Mouse (Mus musculus) adrenal gland, adult 8-10 months (tissue): ENCODE measurements around the gene Cdhr2. TPM values are rescaled to one million over a fixed set of nuclear protein-coding genes. Genes with fewer than 3 reads are reported as not detected.
A peak's percentile ranks its signal among the peaks of the same experiment; 100 is the strongest.

Source experiments
- DNase-seq: peaks from one replicate; pipeline ENCODE4 v3.0.0; 2022
- total RNA-seq, 4 experiments: library from RNA; stranded (reverse); gene quantifications; 2 replicates each; pipeline ENCODE4 v1.2.4; 2022

The Cdhr2 gene
- total RNA-seq, 4 experiments from 2014 or later, result not detected

DNA sequence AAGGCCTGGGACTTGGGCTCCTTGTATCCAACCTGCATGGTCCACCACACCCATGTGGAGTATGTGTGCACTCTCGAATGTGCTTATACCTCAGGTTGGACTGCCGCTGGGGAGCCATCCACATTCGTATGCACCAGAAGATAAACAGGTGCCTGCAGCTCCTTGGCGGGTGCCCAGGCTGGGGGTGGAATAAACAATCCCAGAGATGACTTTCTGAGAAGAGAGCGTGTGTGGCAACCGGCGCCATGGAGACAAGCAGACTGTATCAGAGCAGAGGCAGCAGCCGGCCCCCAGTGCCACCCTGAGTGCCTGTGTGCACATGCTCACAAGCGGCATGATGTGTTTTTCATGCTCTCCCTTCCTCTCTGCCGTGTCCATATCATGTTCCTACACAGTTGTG, 51.4 kb downstream of the Cdhr2 start:
- DNase-seq, result no peak

DNA sequence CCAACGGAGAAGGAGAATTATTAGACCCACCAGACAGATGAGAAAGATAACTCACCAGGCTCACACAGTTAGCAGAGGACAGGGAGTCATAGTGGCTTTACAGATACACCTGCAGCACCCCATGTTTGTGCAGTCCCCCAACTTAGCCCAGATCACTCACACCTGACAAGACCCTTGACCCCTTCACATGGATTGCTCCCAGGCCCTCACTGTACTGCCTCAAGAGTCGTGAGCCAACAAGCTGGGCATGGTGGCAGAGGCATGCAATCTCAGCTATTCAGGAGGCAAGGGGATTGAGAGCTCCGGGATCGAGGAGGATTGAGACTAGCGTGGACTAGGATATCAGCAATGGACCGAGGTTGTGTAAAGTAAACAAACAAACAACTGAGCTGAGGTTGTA, 52.5 kb downstream of the Cdhr2 start:
- DNase-seq, result no peak

DNA sequence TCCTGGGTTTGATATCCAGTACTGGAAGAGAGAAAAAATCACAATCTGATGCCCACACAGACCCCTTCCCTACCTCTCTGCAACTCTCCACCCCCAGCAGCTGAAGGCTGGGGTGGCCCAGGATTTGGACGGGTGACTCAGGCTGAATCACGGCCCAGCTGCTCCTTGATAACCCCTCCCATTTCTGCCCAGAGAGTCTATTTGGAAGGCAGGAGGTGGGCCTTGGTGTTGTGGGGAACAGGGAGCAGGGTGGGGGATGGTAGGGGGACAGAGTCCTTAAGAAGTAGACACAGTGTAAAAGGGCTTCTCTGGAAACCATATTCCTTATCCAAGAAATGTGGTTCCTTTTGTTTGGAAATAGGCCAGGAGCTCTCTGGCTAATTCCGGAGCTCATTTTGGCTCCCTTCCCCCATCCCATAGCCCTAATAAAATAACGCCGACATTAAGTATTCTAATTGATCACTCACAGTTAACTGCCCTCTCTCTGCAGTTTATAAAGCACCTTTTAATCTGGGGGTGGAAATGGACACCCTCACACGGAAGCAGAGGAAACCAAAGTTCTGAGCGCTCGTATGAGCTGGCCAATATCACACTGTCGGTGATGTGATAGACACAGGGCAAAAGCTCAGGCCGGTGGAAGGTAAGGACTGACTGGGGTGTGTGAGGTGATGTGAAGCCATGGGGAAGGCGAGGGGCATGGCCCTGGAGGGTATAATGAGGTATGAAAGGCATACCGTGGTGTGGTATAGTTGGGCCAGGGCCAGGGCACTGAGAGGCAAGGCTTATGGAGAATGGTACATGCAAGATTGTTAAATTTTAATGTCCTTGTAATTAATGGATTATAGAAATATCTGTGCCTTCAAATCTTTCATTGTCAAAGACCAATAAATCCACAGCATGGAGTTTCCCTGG, 53.2 kb downstream of the Cdhr2 start:
- no peak for DNase-seq

DNA sequence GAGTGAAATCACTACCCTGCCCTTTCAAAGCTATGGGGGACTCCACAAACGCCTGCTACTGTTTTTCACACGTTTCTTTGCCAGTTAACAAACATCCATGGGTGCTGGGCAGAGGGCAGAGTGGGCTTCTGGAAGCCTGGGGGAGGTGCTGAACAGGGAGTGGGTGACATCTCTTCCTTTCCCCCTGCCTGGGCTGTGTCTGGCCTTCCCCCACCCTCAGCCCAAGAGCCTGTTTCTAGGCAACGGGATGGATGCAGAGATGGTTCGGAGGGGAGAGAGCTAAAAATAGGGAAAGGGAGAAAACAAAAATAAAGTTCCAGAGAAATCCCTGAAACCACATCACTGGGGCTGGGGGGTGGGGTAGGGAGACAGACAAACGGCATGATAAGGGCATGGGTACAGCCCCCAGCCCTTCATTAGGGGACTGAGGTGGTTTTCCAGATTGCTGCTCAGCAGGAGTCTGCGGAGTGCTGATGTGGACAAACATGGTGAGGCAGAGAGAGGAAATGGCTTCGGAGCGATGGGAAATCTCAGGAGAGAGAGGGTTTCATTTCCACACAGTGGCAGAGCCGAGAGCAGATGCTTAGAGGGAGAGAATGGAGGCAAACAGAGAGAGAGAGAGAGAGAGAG, 54.1 kb downstream of the Cdhr2 start:
- no peak for DNase-seq

DNA sequence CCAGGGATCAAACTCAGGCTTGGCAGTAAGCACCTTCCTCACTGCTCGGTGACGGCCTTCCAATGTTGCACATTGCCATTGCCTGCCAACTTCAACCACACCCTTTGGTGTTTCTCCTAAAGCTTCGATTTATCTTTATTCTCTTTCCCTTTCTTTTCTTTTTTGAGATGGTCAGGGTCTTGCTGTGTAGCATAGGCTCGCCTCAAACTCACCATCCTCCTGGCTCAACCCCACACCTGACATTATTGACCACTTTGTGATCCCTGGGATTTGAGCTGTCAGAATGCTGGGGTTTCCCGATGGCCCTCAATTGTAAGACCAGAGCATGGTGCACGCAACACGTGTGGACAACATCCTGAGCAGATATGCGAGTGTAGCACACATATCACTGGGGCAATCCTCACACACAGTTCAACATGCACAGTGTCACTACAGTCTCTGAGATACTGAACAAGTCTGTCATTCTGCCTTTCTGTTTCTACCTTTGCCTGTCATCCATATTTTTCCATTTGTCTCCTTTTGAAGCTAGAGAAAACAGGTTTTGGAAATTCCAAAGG, 55.0 kb downstream of the Cdhr2 start:
- DNase-seq, result no peak

DNA sequence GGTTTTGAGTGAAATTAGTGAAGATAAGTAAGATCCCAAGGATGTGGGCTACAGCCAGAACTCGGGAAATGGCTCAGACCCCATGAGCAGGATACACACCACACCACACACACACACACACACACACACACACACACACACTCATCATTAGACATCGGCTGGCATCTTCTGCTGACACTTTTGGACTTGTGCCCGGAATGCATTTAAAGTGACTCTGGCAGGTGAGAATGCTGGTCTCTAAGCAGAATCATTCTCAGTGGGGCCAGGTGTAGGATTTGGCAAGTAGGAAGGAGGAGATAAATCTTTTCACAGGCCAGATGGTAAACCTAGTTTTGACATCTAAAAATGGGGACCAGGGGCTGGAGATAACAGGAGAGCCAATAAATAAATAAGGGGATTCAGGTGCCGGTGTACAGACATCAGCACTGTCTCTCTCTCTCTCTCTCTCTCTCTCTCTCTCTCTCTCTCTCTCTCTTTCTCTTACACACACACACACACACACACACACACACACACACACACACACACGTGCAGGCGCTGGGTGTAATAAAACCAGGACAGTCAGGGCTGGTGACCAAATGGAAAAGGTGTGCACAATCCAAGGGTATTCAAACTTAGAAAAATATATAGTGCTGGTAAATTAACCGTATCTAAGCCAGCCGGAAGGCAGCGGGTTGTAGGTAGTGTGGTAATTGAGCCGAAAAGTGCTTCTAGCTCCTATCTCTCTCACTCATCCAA, 56.0 kb downstream of the Cdhr2 start:
- DNase-seq, result no peak

DNA sequence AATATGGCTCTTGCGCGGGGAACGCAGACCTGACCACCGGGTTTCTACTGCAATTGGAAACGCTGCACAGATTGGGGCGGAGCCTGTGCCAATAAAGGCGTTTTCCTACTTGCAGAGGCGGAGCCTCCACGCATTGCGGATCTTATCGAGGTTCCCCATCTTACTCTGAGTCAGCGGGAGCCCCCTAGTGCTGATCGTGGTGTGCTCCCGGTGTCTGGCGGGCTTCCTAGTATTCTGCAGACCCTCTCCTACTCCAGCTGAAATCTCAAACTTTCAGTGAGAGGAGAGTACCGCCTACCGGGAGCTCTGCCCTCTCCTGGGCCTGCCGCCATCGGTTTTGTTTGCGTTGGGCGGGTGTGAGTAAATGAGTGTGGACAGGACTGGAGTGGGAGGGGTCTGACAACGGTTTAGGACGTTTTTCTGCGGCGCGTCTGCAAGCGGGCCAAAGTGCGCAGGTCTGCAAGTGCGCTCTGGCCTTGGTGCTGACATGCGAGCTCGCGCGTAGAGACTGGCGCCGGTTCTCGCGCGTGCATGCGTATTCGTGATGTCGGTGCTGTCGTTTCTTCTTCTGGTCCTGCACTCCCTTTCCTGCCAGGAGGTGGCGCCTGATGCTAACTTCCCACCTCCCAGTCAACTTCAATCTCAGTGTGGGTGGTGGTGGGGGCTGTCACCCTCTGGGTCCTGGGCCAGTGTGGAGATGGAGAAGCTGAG, 56.9 kb downstream of the Cdhr2 start:
- DNase-seq, result peak; percentile 74

DNA sequence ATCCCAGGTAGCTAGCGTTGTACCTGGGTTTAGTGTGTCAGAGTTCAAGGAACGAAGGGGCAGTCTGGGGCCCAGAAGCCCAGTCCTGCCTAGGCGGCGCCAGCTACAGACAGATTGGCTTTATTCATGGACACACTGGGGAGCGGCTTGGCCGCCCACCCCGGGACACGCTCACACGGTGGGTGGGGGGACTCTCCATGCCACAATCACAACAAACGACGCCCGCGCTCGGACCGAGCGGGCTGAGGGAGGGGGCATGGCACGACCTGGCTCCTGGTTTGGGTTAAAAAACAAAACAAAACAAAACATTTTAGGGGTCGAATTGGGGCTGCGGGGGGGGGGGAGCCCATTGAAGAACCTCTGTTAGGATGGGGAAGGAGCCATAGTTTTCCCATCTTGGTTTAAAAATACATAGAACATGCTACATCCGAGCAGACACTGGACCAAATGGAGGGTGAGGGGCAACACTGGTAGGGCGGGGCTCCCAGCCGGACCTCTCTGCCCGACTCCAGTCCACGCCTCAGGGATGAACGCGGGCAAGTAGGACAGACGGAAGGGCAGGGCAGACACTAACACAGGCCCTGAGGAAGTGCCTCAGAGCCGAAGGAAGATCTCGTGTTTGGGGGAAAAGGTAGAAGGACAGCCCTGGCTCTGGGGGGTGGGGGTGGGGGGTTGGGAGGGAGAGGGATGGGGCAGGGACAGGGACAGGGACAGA, 57.7 kb downstream of the Cdhr2 start:
- DNase-seq, result no peak

DNA sequence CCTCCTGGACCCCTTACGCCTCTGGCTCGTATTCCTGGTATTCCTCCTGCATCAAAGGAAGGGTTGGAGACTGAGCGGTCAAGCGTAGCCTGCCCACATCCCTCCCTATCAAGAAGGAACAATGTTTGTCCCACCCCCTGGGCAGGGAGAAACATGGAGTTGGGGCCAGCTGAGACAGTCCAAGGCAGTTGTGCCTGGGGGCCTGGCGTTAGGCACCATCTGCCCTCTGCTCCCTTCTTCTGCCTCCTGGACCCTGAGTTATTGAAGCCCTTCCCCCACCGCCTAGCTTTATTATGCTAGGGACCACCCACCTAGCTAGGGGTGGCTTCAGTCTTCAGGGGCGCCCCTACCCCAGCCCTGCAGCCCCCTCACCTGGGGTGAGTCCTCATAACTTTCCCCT, 58.2 kb downstream of the Cdhr2 start:
- DNase-seq, result no peak

DNA sequence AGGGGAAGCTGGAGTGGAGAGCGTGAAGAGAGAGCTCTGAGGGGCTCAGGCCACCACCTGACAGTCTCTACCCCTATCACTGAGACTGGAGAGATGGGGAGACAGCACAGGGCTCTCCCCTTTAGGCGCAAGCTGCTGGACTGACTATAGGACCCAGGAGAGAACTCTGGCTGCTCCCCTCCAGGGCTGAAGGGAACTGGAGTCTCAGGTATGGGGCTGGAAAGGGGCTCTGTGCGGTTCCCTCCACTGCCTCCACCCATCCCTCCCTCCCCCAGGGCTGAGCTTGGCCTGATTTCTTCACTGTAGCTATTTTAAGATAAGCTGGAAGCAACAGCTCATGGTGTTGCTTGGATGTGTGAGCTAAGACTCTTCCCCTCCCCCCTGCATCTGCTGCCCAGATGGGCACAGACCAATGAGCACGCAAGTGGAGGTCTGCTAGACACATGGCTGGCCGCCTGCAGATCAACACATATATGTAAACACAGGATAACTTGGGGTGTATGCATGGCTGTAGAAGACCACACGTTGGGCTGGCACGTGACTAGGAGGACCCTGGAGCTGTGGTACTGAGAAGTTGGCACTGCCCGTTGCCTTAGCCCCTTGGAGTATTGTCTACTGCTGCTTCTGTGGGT, 59.0 kb downstream of the Cdhr2 start:
- DNase-seq, result no peak

DNA sequence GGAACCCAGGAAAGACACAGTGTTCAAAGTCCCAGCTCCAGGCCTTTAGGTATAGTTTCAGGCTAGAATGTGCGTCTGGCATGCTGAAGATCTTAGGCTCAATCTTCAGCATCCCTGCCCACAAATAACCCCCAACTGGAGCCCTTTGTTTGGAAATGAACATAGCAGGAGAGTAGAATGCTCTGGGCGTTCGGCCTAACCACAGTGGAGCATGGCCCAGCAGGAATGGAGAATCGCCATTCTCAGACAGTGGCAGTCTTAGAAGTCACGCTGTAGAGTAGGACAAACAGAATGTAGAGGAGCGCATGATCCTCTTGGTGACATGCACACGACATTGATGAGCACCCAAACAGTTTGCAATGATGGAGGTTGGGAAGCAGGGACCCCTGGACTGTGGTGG, 59.6 kb downstream of the Cdhr2 start:
- no peak for DNase-seq

DNA sequence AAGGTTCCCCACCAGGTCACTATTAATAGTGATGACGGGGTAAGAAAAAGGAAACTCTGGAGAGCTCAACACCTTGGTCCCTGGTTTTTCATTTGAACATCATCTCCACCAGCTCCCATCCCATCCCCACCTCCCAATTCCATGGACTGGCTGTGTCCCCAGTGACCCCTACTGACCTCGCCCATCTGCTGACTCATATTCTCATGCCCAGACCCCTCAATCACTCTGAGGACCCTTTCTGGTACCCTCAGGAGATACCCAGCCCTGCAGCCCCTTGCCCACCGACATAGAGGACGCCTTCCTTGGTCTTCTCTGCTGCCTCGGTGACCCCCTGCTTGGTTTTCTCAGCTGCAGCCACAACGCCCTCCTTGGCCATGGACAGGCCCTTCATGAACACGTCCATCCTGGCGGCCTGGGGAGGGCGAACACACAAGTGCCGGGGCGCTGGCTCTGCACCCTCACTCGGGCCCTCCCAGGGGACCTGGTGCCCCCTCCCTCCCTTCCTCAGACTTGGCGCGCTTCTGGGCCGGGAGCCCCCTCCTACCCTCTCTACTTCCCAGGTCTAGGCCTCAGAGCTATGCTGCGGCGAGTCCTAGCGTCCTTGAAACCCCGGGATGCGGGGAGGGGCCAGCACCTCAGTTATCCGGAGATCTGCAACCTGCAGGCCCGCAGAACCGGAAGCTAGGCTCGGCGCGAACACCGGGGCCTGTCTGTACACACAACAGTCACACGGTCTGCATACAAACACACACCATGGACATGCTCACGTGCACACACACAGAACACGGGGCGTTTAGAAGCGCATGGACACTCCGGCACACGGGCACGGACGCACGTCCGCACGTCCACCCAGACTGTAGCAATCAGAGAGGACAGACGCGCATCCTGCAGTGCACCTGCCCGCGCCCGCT, 64.3 kb downstream of the Cdhr2 start:
- DNase-seq, result no peak

DNA sequence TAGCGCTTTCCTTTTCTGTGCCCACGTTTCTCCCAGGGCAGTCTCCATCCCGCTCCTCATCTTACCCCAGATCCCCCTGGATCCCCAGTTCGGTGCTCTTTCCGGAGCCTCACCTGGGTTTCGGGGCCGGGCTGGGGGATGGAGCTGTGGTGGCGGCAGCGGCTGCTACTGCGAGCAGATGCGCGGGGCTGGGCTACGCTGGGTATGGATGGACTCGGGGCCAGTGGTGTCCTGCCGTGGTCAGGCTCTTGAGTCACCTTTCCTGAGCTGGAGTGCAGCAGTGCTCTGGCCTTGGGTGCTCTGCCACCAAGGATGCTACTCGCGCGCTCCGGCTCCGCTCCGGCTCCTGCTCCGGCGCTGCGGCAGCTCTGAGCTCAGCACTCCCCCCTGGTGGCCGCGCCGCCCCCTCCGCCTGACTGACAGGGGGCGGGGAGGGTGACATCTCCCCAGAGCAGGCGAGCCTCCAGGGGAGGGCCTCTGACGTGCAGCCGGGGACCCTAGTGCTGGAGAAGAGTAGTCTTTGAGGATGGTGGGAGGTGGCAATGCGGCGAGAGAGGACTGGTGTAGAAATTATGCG, 65.0 kb downstream of the Cdhr2 start, which contains the start of gene Sncb:
Gene Sncb, minus strand, starts transcription at position 404 of the 577 bp plus-strand sequence.
- DNase-seq, result peak; percentile 33

DNA sequence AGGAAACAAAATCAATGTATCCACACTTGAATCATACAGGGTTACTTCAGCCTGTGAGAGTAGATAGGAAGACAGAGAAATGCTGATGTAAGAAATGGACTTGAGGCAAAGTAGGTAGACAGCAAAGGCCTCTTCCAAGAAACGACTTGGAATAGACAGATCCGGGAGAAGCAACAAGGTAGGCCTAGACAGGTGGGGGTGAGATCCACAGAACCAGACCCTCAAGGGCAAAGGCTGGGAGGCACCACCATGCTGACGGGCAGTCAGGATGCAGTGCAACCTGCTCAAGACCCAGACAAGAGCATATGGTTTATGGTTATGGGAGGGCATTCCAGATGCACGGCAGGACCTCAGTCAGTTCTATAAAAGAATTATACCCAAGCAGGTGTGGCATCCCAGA, 65.8 kb downstream of the Cdhr2 start:
- DNase-seq, result no peak

DNA sequence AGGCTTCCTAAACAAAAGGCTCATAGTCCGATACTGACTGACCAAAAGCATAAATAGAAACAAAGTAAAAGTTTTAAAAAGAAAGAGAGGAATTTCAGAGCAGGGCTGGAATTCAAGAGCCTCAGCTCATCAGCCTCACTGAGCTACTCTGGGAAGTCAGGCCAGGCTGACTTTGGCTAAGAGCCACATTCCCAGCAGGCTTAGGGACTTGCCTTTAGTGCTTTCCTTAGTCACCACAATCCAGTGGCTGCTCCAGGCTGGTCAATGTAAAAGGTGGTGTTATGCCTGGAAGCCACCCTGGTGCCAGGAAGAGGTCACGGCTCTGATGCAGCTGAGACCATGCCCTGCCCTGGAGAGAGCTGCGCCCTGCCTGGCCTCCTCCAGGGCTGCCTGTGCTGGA, 79.3 kb downstream of the Cdhr2 start:
- no peak for DNase-seq

DNA sequence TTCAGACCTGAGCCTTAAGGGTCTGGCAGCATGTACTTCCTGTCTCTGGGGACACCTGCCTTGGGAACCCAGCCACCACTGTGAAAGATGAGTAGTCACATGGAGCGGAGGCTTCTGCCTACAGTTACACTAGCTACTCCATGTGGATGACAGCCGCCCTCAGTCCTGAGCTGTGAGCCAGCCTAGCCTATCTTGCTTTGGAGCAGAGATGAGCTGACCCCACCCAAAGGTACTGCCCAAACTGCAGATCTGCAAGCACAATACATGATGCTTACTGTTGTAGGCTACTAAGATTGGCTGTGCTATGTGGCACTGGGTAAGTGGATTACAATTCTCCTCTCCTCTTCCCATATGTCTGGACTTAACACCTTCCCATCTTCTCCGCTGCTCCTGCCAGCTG, 79.8 kb downstream of the Cdhr2 start:
- DNase-seq, result no peak

DNA sequence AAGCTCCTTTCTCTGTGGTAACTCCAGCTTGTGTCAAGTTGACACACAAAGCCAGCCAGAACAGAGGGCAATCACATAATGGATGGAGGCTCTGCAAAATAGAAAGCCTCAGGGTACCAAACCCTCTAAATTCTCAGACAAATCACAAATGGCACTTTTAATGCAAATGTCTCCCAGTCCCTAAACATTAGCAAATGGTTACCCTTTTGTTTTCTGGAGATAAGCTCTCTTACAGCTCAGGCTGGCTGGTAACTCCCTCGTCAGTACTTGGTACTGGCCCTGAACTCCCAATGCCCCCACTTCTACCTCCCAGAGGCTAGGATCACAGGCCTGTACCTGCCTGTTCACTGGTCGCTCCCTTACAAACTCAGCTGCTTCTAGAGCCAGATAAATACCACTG, 82.0 kb downstream of the Cdhr2 start:
- DNase-seq, result no peak

DNA sequence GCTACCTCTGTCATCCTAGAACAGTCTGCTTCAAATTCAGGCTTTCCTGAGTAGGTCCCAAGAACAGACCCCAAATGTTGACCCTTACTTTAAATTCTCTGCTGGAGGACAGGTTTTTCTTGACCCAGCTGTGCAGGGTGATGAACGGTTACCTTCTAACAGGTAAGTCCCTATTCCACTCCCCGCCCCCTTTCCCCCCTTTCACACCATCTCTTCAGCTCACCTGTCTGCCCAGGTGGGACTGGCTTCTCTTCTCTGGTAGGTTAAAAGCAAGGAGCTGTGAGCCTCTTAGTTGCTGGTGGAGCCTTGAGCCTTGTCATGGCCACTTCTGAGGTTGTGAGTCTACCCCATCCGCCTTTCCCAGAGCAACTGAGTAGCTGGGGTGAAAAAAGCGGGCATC, 82.4 kb downstream of the Cdhr2 start, which contains the start of gene Eif4e1b:
Gene Eif4e1b, plus strand, starts transcription at position 301 of the 400 bp plus-strand sequence.
- no peak for DNase-seq
